Mouse (Mus musculus) small intestine, adult 2 months (tissue): ENCODE measurements around the gene Tmem91. TPM values are rescaled to one million over a fixed set of nuclear protein-coding genes. Genes with fewer than 3 reads are reported as not detected.

ENCODE experiments used
- H3K27ac ChIP-seq: fragments of 200-500 bp; 2 replicates; pipeline ENCODE4 v1.5.1; 2012; ENCODE audit warnings: low read depth, low read length, control low read depth, inconsistent platforms; ENCODE audit not compliant: insufficient read depth
- H3K27me3 ChIP-seq: fragments of 200-500 bp; 2 replicates; pipeline ENCODE4 v1.6.1; 2012; ENCODE audit warnings: mild to moderate bottlenecking, moderate library complexity, low read length, inconsistent platforms; ENCODE audit not compliant: control insufficient read depth, insufficient read depth
- H3K36me3 ChIP-seq: fragments of 200-500 bp; 2 replicates; pipeline ENCODE4 v1.6.1; 2012; ENCODE audit warnings: mild to moderate bottlenecking, low read length, control low read depth, inconsistent platforms; ENCODE audit not compliant: control insufficient read depth, insufficient read depth
- H3K4me1 ChIP-seq: fragments of 200-500 bp; 2 replicates; pipeline ENCODE4 v1.6.1; 2012; ENCODE audit warnings: low read length, inconsistent platforms, mixed read lengths; ENCODE audit not compliant: control insufficient read depth, insufficient read depth, insufficient read length
- H3K4me3 ChIP-seq: fragments of 200-500 bp; 2 replicates; pipeline ENCODE4 v1.5.1; 2012; ENCODE audit warnings: low read depth, mild to moderate bottlenecking, control low read depth, inconsistent platforms, low read length, moderate library complexity
- CTCF ChIP-seq: fragments of 200-500 bp; IDR thresholded peaks from 2 replicates; pipeline ENCODE4 v1.5.1; 2012; ENCODE audit warnings: low read depth, mild to moderate bottlenecking, control low read depth, inconsistent platforms, low read length, moderate library complexity, mixed read lengths; ENCODE audit not compliant: insufficient replicate concordance, insufficient read length; ENCODE audit errors: extremely low read depth
- POLR2A ChIP-seq: fragments of 200-500 bp; IDR thresholded peaks from 2 replicates; pipeline ENCODE4 v1.6.1; 2012; ENCODE audit warnings: low read depth, mild to moderate bottlenecking, control low read depth, inconsistent platforms, low read length, moderate library complexity
- WGBS: fragments of 180-500 bp; shearing (Covaris S2); methylation state at CpG from one replicate; pipeline ENCODE4 v1.1.7; 2018; 5-methylcytosine and 5-hydroxymethylcytosine counted together
- polyA plus RNA-seq: library from polyadenylated mRNA; depleted of rRNA; stranded (reverse); fragments of >200 nt; gene quantifications from 2 replicates; pipeline ENCODE4 v1.2.3, GENCODE M21; 2012

Tmem91 gene
- polyA plus RNA-seq, 1 experiment: 0.23 TPM

DNA sequence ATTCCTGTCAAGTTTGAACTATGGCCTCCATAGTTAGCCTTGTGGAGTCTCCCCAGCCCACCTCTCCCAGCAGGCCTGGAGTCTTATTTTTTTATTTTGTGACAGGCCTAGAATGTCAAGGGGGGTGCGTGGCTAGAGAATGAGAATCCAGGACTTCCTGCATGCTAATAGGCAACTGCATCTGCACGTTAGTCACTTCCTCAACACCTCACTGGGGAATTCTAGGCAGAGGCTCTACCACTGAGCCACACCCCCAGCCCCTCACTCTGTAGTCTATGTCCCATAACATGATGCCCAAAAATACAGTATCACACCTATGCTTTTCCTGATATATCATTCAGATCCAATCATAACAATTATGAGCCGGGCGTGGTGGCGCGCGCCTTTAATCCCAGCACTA lies 2.0 kb upstream of the Tmem91 start:
- Histone ChIP-seq H3K4me1 (peaks cover 10% of the 10 kb centered on the region), H3K27ac (no peak overlapping the region), H3K27me3 (peaks cover 15% of the 10 kb centered on the region), H3K4me3 (no peak overlapping the region), H3K36me3 (no peaks in the 10 kb centered on the region)
- TF ChIP-seq POLR2A: no peak
- no peak for TF ChIP-seq CTCF
- WGBS: 90% methylated on average over 7 of the region's 7 CpGs

DNA sequence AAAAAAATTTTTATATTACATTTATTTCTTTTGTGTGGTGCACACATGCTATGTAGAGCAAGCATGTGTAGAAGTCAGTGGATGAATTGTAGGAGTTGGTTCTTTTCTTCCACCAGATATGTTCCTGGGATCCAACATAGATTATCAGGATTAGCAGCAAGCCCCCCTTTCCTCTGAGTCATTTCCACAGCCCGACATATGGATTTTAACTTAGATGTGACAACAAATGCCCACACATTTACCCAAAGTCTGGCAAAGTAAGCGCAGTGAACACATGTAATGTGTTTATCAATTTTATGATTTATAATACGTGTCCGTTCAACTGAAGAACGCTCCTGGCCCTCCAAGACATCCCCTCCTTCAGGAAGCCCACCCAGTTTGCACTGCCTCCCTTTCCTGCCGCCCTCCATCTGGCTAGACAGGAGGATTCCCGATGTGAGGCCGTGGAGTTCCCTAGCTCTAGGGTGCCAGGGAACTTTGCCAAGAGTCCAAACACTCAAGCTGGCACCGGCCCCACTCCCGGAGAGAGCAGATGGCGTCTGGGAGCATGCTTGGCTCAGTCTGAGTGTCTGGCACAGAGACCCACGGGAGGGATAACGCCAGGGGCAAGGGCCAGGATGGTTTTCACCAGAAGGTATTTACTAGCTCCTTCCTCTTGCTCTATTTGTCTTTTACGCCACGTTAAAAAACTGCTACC lies 1.3 kb upstream of the Tmem91 start:
- Histone ChIP-seq H3K27ac (no peak overlapping the region), H3K27me3 (peaks cover 15% of the 10 kb centered on the region), H3K4me3 (no peak overlapping the region), H3K4me1 (peaks cover 7% of the 10 kb centered on the region), H3K36me3 (no peaks in the 10 kb centered on the region)
- TF ChIP-seq POLR2A (no peak), CTCF (no peak)
- 17% methylated on average over 15 of the region's 15 CpGs for WGBS

DNA sequence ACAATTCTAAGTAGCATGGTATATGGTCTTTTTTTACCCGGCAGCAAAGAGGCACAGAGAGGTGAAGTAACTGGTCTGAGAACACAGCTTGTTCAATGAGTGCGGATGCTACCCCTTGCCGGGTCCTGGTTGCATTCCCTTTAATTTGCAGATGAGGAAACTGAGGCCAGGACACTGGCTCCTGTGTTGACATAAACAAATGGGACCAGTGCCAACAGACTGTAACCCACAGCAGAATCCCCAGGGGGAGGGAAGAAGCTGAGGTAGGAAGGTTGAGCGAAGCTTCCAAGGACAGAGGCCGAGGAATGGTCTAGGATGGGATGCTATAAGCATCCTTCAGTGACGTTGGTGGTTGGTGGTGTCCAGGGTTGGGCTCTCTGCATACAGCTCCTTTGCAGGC lies 439 bp upstream of the Tmem91 start:
- no peak for TF ChIP-seq POLR2A
- no peak for TF ChIP-seq CTCF
- no peaks in the 10 kb centered on the region for H3K36me3 ChIP-seq
- peaks cover 15% of the 10 kb centered on the region for H3K27me3 ChIP-seq
- H3K4me3 ChIP-seq: no peak overlapping the region
- peaks cover 7% of the 10 kb centered on the region for H3K4me1 ChIP-seq
- WGBS: 51% methylated on average over 6 of the region's 6 CpGs
- H3K27ac ChIP-seq: no peak overlapping the region

DNA sequence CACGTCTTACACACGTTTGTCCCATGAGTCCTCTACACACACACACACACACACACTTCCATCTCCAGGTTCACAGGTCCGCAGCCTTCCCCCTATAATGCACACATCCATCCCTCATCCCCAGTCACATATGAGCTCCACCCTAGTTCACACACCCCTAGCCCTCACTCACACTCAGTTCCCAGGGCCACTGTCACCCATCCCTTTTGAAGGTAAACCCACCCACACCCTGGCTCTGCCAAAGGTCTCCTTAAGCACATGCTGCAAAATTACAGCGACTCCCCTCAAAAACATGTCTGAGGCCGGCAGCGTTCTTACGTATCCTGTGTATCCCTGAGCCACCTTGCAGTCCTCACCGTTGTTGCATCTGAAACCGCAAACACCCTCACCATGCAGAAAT lies 669 bp downstream of the Tmem91 start:
- Histone ChIP-seq H3K27me3 (peaks cover 15% of the 10 kb centered on the region), H3K27ac (no peak overlapping the region), H3K4me3 (peak overlapping the region; percentile 36; the same call in 1 of the 2 replicates), H3K4me1 (peaks cover 7% of the 10 kb centered on the region), H3K36me3 (no peaks in the 10 kb centered on the region)
- WGBS: 15% methylated on average over 9 of the region's 9 CpGs
- TF ChIP-seq POLR2A (no peak), CTCF (no peak)

DNA sequence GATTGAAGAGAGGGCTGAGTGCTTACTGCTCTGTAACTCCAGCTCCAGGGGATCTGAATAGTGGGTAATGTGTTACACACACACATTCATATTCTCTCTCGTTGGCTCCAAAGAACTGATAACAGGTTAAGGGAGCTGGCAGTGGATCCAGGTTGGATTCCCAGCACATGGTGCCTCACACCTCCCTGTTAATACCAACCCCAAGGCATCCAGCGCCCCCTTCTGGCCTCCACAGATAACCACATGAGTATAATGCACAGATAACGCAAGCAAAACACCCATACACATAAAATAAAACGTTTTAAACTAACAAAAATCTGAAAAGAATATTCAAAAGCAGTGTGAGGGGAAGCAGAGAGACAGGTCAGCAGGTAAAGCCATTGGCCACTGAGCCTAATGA lies 2.5 kb downstream of the Tmem91 start:
- H3K27me3 ChIP-seq: peaks cover 15% of the 10 kb centered on the region
- peaks cover 7% of the 10 kb centered on the region for H3K4me1 ChIP-seq
- TF ChIP-seq POLR2A (no peak), CTCF (peak; percentile 18; the same call in 1 of the 2 replicates)
- WGBS: 52% methylated on average over 4 of the region's 4 CpGs
- H3K36me3 ChIP-seq: peaks cover 9% of the 10 kb centered on the region; the same call in 1 of the 2 replicates
- H3K27ac ChIP-seq: no peak overlapping the region
- no peak overlapping the region for H3K4me3 ChIP-seq

DNA sequence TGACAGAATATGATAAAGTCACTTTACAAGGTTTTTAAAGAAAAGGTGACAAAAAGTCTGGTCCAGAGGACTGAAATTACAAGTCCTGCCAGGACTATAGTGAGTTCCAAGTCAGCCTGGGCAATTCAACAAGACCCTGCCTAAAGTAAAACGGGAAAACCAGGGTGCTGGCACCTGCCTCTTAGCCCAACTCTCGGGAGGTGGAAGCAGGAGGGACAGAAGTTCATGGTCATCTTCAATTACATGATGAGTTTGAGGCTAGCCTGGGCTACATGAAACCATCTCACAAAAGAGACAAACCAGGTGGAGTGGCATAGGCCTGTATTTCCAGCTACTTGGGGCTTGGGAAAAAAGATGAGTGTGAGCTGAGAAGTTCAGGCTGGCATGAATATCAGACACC lies 3.3 kb downstream of the Tmem91 start:
- H3K36me3 ChIP-seq: peaks cover 9% of the 10 kb centered on the region; the same call in 1 of the 2 replicates
- no peak for TF ChIP-seq POLR2A
- TF ChIP-seq CTCF: no peak
- 49% methylated on average over 2 of the region's 2 CpGs for WGBS
- H3K4me1 ChIP-seq: peaks cover 7% of the 10 kb centered on the region
- H3K27ac ChIP-seq: no peak overlapping the region
- peaks cover 15% of the 10 kb centered on the region for H3K27me3 ChIP-seq
- H3K4me3 ChIP-seq: no peak overlapping the region

DNA sequence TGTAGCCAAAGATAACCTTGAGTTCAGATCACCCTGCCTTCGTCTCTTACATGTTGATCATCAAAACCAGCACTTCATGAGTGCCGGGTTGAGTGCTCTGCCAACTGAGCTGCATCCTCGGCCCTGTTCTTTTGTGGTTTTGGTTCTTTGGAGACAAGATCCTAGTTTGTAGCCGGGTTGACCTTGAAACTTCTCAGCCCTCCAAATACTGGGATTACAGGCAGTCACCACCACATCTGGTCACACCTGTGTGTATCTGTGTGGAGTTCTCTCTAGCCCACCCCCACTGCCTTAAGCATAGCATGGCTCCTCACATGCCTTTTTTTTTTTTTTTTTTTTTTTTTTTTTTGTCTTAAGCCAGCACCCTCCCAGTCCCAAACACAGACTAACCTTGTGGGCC lies 4.9 kb downstream of the Tmem91 start:
- H3K36me3 ChIP-seq: peaks cover 20% of the 10 kb centered on the region; the same call in 1 of the 2 replicates
- H3K4me1 ChIP-seq: peaks cover 4% of the 10 kb centered on the region
- no peak overlapping the region for H3K4me3 ChIP-seq
- TF ChIP-seq CTCF: no peak
- TF ChIP-seq POLR2A: no peak
- no peak overlapping the region for H3K27ac ChIP-seq
- 87% methylated on average over 4 of the region's 4 CpGs for WGBS
- H3K27me3 ChIP-seq: peaks cover 9% of the 10 kb centered on the region
